Mouse (Mus musculus) intestine, embryonic 16.5 days (tissue): ENCODE data around the gene Spg7. TPM values are rescaled to one million over a fixed set of nuclear protein-coding genes. Genes with fewer than 3 reads are reported as not detected.

Source experiments
- ATAC-seq: fragments of 200-750 bp; cut with Nextera tagmentation; 2 replicates; pipeline ENCODE4 v1.8.0; 2017; ENCODE audit warnings: moderate TSS enrichment, moderate library complexity
- H3K27ac ChIP-seq: fragments of 300-500 bp; sonication (generic); 2 replicates; pipeline ENCODE4 v1.5.1; 2014; ENCODE audit warnings: mild to moderate bottlenecking, low read length
- H3K27me3 ChIP-seq: fragments of 300-500 bp; sonication (generic); replicated peaks from 2 replicates; pipeline ENCODE4 v1.6.1; 2014; ENCODE audit warnings: low read length, control low read depth, mixed read lengths; ENCODE audit not compliant: control insufficient read depth, insufficient read depth
- H3K36me3 ChIP-seq: fragments of 300-500 bp; sonication (generic); 2 replicates; pipeline ENCODE4 v1.6.1; 2014; ENCODE audit warnings: low read length, control low read depth; ENCODE audit not compliant: control insufficient read depth, insufficient read depth
- H3K4me1 ChIP-seq: fragments of 300-500 bp; sonication (generic); 2 replicates; pipeline ENCODE4 v1.6.1; 2014; ENCODE audit warnings: low read length, control low read depth, mixed read lengths; ENCODE audit not compliant: control insufficient read depth, insufficient read depth
- H3K4me2 ChIP-seq: fragments of 300-500 bp; sonication (generic); 2 replicates; pipeline ENCODE4 v1.6.1; 2014; ENCODE audit warnings: low read depth, low read length, control low read depth
- H3K4me3 ChIP-seq: fragments of 300-500 bp; sonication (generic); 2 replicates; pipeline ENCODE4 v1.5.1; 2014; ENCODE audit warnings: mild to moderate bottlenecking, low read length
- H3K9ac ChIP-seq: fragments of 300-500 bp; sonication (generic); 2 replicates; pipeline ENCODE4 v1.6.1; 2014; ENCODE audit warnings: low read depth, low read length
- H3K9me3 ChIP-seq: fragments of 300-500 bp; sonication (generic); 2 replicates; pipeline ENCODE4 v1.6.1; 2016; ENCODE audit warnings: low read length, control low read depth; ENCODE audit not compliant: control insufficient read depth
- WGBS: fragments of 180-500 bp; shearing (Covaris S2); extraction: QIAGEN DNeasy Blood & Tissue Kit; methylation state at CpG from one replicate; pipeline ENCODE4 v1.1.7; 2014; 5-methylcytosine and 5-hydroxymethylcytosine counted together
- polyA plus RNA-seq: library from polyadenylated mRNA; unstranded; fragments of >200 nt; fragmentation: Nextera tagmentation; extraction: Ambion mirVana; gene quantifications from 2 replicates; pipeline ENCODE4 v1.2.1, GENCODE M21; 2015

The Spg7 gene
- polyA plus RNA-seq, 1 experiment from 2014 or later: 54.4 TPM

DNA sequence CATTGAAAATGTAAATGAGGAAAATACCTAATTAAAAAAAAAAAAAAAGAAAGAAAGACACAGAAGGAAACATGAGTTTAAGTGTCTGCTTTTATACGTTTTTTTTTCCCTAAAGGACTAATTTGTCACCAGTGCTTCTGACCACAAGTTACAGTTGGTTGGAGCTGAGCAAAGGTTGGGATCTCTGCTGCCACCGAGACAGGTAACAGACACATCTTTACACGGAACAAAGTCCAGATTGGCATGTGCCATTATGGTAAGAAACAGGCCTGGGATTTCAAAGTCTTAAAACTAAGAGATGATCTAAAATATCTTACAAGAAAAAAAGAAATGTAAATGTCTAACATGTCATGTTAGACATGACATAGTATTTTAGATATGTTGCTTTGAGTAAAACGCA, 16.0 kb upstream of the Spg7 start:
- WGBS: 61% methylated on average over 4 of the region's 4 CpGs
- H3K4me2 ChIP-seq: no peak overlapping the region

DNA sequence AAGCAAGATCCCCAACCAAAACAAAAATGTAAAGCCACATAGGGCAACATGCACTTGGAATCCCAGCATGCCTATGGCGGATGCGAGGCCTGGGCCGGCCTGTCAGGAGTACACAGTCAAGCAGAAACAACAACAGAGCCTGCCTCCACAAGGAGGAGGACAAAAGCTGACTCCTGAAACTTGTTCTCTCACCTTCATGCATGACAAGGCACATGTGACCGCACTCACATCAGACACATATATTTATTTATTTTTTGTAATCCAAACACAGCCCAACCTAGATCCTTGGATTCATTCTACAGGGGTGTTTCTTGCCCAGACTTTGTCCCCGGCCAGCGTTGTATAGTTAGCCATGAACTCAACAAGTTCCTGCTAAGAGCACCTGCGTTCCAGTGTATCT, 14.9 kb upstream of the Spg7 start:
- 80% methylated on average over 7 of the region's 7 CpGs for WGBS
- Histone ChIP-seq H3K4me2 (no peak overlapping the region), H3K4me3 (no peak overlapping the region), H3K36me3 (no peaks in the 10 kb centered on the region), H3K9ac (0 out of 2 replicates have a peak overlapping the region, but pooled peaks have one; percentile 10), H3K27me3 (no peaks in the 10 kb centered on the region), H3K4me1 (peaks cover 29% of the 10 kb centered on the region), H3K9me3 (no peaks in the 10 kb centered on the region), H3K27ac (peak overlapping the region; percentile 80)
- no peak for ATAC-seq

More for the DNA sequence above, 16.0 kb upstream of the Spg7 start:
- no peak overlapping the region for H3K4me3 ChIP-seq
- peak overlapping the region; percentile 80; the same call in 1 of the 2 replicates for H3K27ac ChIP-seq
- no peaks in the 10 kb centered on the region for H3K36me3 ChIP-seq
- H3K27me3 ChIP-seq: no peaks in the 10 kb centered on the region
- peaks cover 24% of the 10 kb centered on the region for H3K4me1 ChIP-seq
- ATAC-seq: no peak
- H3K9ac ChIP-seq: no peak overlapping the region
- no peaks in the 10 kb centered on the region for H3K9me3 ChIP-seq

DNA sequence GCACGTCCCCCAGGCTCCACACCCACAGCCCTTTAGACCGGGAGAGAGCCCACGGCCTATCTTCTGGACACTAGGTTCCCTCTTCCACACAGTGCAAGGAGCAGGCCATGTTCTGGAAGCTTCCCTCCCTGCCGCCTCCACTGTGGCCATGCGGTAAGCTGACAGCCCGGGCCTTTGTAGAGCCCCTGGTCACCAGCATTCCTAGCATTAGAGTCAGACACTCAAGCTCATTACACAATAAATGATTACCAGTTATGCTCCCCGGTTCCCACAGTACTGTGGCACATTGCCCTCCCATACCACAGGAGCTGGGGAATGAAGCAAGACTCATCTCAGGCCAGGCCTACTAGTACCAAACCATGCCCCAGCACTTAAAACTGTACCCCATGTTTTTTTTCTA, 14.3 kb upstream of the Spg7 start:
- Histone ChIP-seq H3K9ac (0 out of 2 replicates have a peak overlapping the region, but pooled peaks have one; percentile 1), H3K4me2 (no peak overlapping the region), H3K36me3 (no peaks in the 10 kb centered on the region), H3K27me3 (no peaks in the 10 kb centered on the region), H3K27ac (peak overlapping the region; percentile 80), H3K4me3 (no peak overlapping the region), H3K4me1 (peaks cover 26% of the 10 kb centered on the region), H3K9me3 (no peaks in the 10 kb centered on the region)
- WGBS: 75% methylated on average over 7 of the region's 7 CpGs
- peak; percentile 14; the same call in 1 of the 2 replicates for ATAC-seq

DNA sequence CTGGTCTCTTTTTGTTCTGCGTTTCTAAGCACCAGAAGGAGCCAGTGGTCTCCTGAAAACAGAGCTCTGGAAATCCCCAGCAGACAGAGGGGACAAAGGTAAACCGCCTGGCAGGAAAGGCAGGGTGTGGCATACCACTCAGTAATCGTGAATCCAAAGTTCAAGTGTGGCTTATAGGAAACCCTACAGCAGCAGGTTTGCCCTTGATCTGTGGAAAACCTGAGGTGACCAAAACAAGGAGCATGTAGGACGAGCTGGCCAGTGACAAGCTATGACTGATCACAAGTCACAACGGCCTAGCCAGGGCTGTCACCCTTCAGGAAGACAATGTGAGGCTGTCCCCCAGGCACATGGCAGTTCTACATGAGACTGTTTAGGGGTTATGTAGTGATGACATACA, 11.3 kb upstream of the Spg7 start:
- peak; percentile 84 for ATAC-seq
- no peak overlapping the region for H3K4me3 ChIP-seq
- no peaks in the 10 kb centered on the region for H3K27me3 ChIP-seq
- WGBS: 40% methylated on average over 5 of the region's 5 CpGs
- H3K4me1 ChIP-seq: peaks cover 23% of the 10 kb centered on the region
- peak overlapping the region; percentile 38 for H3K4me2 ChIP-seq
- H3K9me3 ChIP-seq: no peaks in the 10 kb centered on the region
- H3K27ac ChIP-seq: peak overlapping the region; percentile 97
- peak overlapping the region; percentile 54; the same call in 1 of the 2 replicates for H3K9ac ChIP-seq
- no peaks in the 10 kb centered on the region for H3K36me3 ChIP-seq

DNA sequence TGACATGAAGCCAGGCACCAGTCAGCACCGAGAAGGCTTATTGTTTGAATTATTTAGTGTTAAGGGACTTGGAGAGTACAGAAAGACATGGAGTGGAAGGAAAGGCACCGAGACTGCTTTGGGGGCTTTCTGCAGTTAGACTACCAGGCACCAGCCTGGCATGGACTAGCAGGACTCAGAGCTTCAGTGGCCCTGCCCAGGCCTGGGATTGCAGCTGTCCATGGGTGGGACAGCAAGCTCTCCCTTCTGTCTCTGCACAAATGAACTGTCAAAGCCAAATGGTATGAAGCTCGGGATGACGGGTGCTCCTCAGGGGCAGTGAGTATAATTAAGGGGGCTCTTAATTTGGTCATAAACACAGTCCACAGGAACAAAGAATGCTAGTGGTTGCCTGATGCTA, 1.3 kb downstream of the Spg7 start:
- no peaks in the 10 kb centered on the region for H3K36me3 ChIP-seq
- H3K9ac ChIP-seq: 0 out of 2 replicates have a peak overlapping the region, but pooled peaks have one; percentile 96
- no peaks in the 10 kb centered on the region for H3K27me3 ChIP-seq
- no peaks in the 10 kb centered on the region for H3K9me3 ChIP-seq
- peak overlapping the region; percentile 89 for H3K4me3 ChIP-seq
- H3K4me2 ChIP-seq: peak overlapping the region; percentile 61
- H3K4me1 ChIP-seq: peaks cover 15% of the 10 kb centered on the region
- H3K27ac ChIP-seq: no peak overlapping the region
- ATAC-seq: no peak
- 83% methylated on average over 4 of the region's 4 CpGs for WGBS

DNA sequence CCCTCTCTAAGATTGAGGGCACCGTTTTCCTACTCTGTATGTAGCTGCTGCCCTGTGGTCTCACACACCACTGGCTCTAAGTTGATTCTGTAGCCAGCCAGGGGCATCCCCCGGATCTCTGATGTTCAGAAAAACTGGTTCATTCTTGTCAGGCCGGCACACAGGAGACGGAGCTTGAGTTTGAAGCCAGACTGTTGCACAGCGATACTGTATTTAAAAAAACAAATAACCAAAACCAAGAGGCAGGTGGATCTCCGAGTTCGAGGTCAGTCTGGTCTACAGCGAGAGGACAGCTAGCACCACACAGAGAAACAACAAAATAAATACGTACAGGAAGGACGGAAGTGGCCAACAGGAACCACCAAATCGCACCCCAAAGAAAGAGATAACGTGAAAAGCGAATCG, 2.1 kb downstream of the Spg7 start:
- H3K4me1 ChIP-seq: peaks cover 15% of the 10 kb centered on the region
- H3K36me3 ChIP-seq: no peaks in the 10 kb centered on the region
- WGBS: under 1% methylated on average over 14 of the region's 14 CpGs
- no peaks in the 10 kb centered on the region for H3K27me3 ChIP-seq
- peak overlapping the region; percentile 88 for H3K27ac ChIP-seq
- H3K9me3 ChIP-seq: no peaks in the 10 kb centered on the region
- peak overlapping the region; percentile 61 for H3K4me2 ChIP-seq
- H3K4me3 ChIP-seq: peak overlapping the region; percentile 89
- H3K9ac ChIP-seq: peak overlapping the region; percentile 96
- ATAC-seq: peak; percentile 29

DNA sequence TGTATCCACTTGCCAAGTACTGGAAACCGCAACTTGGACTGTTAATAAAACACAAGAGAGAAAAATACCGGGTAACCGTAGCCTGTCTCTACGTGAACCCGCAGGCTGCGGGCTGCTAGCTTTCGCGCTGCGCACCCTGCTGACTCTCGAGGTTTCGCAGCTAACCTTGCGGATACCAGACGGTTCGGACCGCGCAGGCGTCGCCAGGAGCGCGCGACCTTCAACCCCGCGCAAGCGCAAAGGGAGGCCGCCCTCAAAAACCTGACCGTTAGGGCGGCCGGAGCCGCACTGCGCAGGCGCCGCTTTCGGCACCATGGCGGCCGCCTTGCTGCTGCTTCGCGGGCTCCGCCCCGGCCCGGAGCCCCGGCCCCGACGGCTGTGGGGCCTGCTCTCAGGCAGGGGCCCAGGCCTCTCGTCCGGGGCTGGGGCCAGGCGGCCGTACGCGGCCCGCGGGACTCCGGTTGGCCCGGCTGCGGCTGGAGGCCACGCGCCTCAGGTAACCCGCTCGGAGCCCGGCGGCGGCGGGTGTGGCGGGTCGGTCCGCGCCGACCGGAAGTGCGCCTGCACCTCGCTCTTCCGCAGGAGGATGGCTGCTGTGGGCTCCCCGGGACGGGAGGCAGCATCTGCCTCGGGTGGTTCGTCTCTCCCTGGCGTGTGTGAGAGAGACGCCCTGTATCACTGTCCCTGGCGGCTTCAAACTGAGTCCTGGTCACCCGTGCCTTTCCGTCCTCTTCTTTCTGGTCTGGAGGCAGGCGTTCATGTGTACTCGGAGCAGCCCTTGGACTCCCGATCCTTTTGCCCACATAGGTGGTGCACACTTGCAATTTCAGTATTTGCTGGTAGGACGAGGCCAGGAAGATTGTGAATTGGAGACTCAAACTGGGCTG, 2.7 kb downstream of the Spg7 start:
- Histone ChIP-seq H3K4me1 (peaks cover 15% of the 10 kb centered on the region), H3K9me3 (no peaks in the 10 kb centered on the region), H3K36me3 (0 out of 2 replicates have a peak, but pooled peaks cover 4% of the 10 kb centered on the region), H3K4me3 (peak overlapping the region; percentile 89), H3K27ac (peak overlapping the region; percentile 88), H3K9ac (peak overlapping the region; percentile 96), H3K27me3 (no peaks in the 10 kb centered on the region), H3K4me2 (peak overlapping the region; percentile 79)
- WGBS: under 1% methylated on average over 83 of the region's 84 CpGs
- peak; percentile 98 for ATAC-seq

DNA sequence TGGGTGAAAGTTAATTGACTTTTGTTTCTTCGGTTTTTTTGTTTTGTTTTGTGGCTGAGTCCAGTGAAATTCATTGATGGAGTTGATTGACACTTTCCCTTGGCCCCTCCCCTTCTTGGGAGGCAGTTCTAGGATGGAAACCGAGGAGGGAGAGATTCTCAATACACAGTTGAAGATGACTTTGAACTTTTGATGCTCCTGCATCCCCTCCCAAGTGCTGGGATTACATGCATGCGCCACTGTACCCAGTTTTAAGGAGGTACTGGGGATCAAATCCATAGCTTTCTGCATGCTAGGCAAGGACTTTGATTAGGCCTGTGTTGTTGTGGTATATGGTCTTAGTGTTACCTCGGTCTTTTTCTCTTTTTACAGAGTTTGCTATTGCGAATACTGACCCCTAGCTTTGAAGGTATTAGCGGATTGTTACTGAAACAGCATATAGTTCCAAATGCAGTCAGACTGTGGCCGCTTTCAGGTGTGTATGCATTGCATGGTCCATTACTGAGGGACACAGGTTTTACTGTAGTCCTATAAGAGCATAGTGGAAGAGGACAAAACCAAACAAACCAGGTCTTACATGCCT, 3.5 kb downstream of the Spg7 start:
- 29% methylated on average over 7 of the region's 7 CpGs for WGBS
- peak overlapping the region; percentile 96 for H3K9ac ChIP-seq
- peak overlapping the region; percentile 79 for H3K4me2 ChIP-seq
- H3K27me3 ChIP-seq: no peaks in the 10 kb centered on the region
- peak overlapping the region; percentile 89 for H3K4me3 ChIP-seq
- H3K27ac ChIP-seq: peak overlapping the region; percentile 88
- H3K36me3 ChIP-seq: peaks cover 4% of the 10 kb centered on the region; the same call in 1 of the 2 replicates
- H3K4me1 ChIP-seq: peaks cover 15% of the 10 kb centered on the region
- ATAC-seq: no peak
- no peaks in the 10 kb centered on the region for H3K9me3 ChIP-seq

DNA sequence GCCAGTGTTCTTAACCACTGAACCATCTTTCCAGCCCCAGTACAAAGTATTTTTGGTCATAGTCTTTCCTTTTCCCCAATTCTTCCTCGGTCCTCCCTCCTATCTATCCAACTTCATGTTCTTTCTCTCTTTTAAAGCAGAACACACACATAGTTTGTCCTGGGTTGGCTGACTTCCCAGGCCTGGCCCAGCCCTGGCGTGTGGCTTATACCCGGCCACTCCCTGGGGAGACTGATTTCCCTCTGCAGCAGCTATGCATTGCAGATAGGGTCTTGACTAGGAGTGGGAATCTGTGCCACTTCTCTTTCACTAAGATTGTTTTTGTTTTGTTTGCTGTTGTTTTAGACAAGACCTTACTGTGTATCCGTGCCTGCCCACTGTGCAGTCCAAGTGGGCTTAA, 8.4 kb downstream of the Spg7 start:
- H3K9me3 ChIP-seq: no peaks in the 10 kb centered on the region
- H3K4me3 ChIP-seq: no peak overlapping the region
- H3K9ac ChIP-seq: no peak overlapping the region
- 75% methylated on average over 4 of the region's 4 CpGs for WGBS
- no peaks in the 10 kb centered on the region for H3K27me3 ChIP-seq
- no peak overlapping the region for H3K27ac ChIP-seq
- H3K36me3 ChIP-seq: peaks cover 16% of the 10 kb centered on the region; the same call in 1 of the 2 replicates
- no peak for ATAC-seq
- H3K4me1 ChIP-seq: peaks cover 7% of the 10 kb centered on the region
- H3K4me2 ChIP-seq: no peak overlapping the region
